Mouse (Mus musculus) neural tube, embryonic 10.5 days (tissue): ENCODE measurements around the gene Evi2a.

ENCODE experiments used
- DNase-seq: peaks from one replicate; pipeline ENCODE4 v3.0.0-alpha.2; 2017; ENCODE audit warnings: low spot score; ENCODE audit errors: extremely low spot score

Evi2a gene

GRCm38 (mm10) chr11:79526549-79526948 lies 3.9 kb downstream of the Evi2a start:
- DNase-seq, result no peak

- no peak for DNase-seq
These were observed 6.2 kb downstream of the Evi2a start for GRCm38 (mm10) chr11:79524310-79524575.

GRCm38 (mm10) chr11:79523560-79524309 lies 6.7 kb downstream of the Evi2a start, which contains the start of gene Evi2b:
Evi2b (minus strand) TSS chr11:79523762.
- no peak for DNase-seq

- no peak for DNase-seq
These were observed 7.5 kb downstream of the Evi2a start for GRCm38 (mm10) chr11:79522944-79523343.

- no peak for DNase-seq
These were observed 8.5 kb downstream of the Evi2a start for GRCm38 (mm10) chr11:79521930-79522329.

- no peak for DNase-seq
These were observed 9.6 kb downstream of the Evi2a start for GRCm38 (mm10) chr11:79520772-79521171.

GRCm38 (mm10) chr11:79519878-79520291 lies 10.5 kb downstream of the Evi2a start:
- no peak for DNase-seq

- no peak for DNase-seq
These were observed 11.1 kb downstream of the Evi2a start for GRCm38 (mm10) chr11:79519299-79519698.

- DNase-seq, result no peak
These were observed 14.6 kb downstream of the Evi2a start for GRCm38 (mm10) chr11:79515798-79516197.

- DNase-seq, result no peak
These were observed 15.1 kb downstream of the Evi2a start for GRCm38 (mm10) chr11:79515331-79515730.

- no peak for DNase-seq
These were observed 18.4 kb downstream of the Evi2a start for GRCm38 (mm10) chr11:79511970-79512369.

GRCm38 (mm10) chr11:79504506-79504905 lies 25.9 kb downstream of the Evi2a start:
- no peak for DNase-seq

- no peak for DNase-seq
These were observed 26.6 kb downstream of the Evi2a start, which contains the start of gene Omg for GRCm38 (mm10) chr11:79503845-79504244. Omg (minus strand) TSS chr11:79504084.

- no peak for DNase-seq
These were observed 27.5 kb downstream of the Evi2a start for GRCm38 (mm10) chr11:79502917-79503316.

- no peak for DNase-seq
These were observed 35.2 kb downstream of the Evi2a start for GRCm38 (mm10) chr11:79494976-79495800.

GRCm38 (mm10) chr11:79484721-79485120 lies 45.7 kb downstream of the Evi2a start:
- DNase-seq, result no peak

GRCm38 (mm10) chr11:79483876-79484528 lies 46.4 kb downstream of the Evi2a start:
- DNase-seq, result no peak

GRCm38 (mm10) chr11:79483392-79483791 lies 47.0 kb downstream of the Evi2a start:
- DNase-seq, result no peak
